Mouse (Mus musculus) MEL (cell line): ENCODE results near the gene Arhgef3. TPM values are rescaled to one million over a fixed set of nuclear protein-coding genes. Genes with fewer than 3 reads are reported as not detected.

Source experiments
- DNase-seq: peaks from one replicate; pipeline ENCODE4 v3.0.0; 2011; ENCODE audit warnings: low read depth, low spot score
- H3K27ac ChIP-seq: 2 replicates; pipeline ENCODE4 v1.5.1; 2012; ENCODE audit warnings: low read depth, mild to moderate bottlenecking, control low read depth, low read length, moderate library complexity; ENCODE audit not compliant: control insufficient read depth
- H3K27me3 ChIP-seq, 2 experiments: fragments of 150-350 bp in 1 of 2; sonication (generic) in 1 of 2; 2 replicates each; pipeline ENCODE4 v1.6.1; 2012; ENCODE audit warnings: low read length in 2 of 2, mild to moderate bottlenecking in 2 of 2, improper control_type of control experiment in 1 of 2, moderate library complexity in 1 of 2; ENCODE audit not compliant: insufficient read depth in 2 of 2, control insufficient read depth in 1 of 2
- H3K36me3 ChIP-seq, 2 experiments: 2 replicates each; pipeline ENCODE4 v1.6.1; 2012 to 2014; ENCODE audit warnings: low read length in 2 of 2, improper control_type of control experiment in 1 of 2, inconsistent platforms in 1 of 2, mild to moderate bottlenecking in 1 of 2; ENCODE audit not compliant: insufficient read depth in 2 of 2, control insufficient read depth in 1 of 2
- H3K4me1 ChIP-seq, 2 experiments: fragments of 150-350 bp in 1 of 2; sonication (generic) in 1 of 2; 2 replicates each; pipeline ENCODE4 v1.6.1; 2012; ENCODE audit warnings: low read length in 2 of 2, improper control_type of control experiment in 1 of 2, mild to moderate bottlenecking in 1 of 2; ENCODE audit not compliant: insufficient read depth in 2 of 2, control insufficient read depth in 1 of 2
- H3K4me3 ChIP-seq, 2 experiments: fragments of 150-350 bp in 1 of 2; sonication (generic) in 1 of 2; 2 replicates each; pipeline ENCODE4 v1.5.1; 2012; ENCODE audit warnings: low read depth in 2 of 2, low read length in 2 of 2, mild to moderate bottlenecking in 2 of 2, moderate library complexity in 2 of 2, control low read depth in 1 of 2, improper control_type of control experiment in 1 of 2; ENCODE audit not compliant: control insufficient read depth in 1 of 2, insufficient read depth in 1 of 2
- H3K79me2 ChIP-seq: 2 replicates; pipeline ENCODE4 v1.6.1; 2012; ENCODE audit warnings: mild to moderate bottlenecking, low read length, moderate library complexity; ENCODE audit not compliant: control insufficient read depth, poor library complexity, insufficient read depth
- H3K9ac ChIP-seq: 2 replicates; pipeline ENCODE4 v1.6.1; 2012; ENCODE audit warnings: low read depth, mild to moderate bottlenecking, control low read depth, low read length, moderate library complexity; ENCODE audit not compliant: control insufficient read depth, poor library complexity, severe bottlenecking
- H3K9me3 ChIP-seq: fragments of 150-350 bp; sonication (generic); replicated peaks from 2 replicates; pipeline ENCODE4 v1.6.1; 2012; ENCODE audit warnings: mild to moderate bottlenecking, low read length, improper control_type of control experiment, moderate library complexity; ENCODE audit not compliant: insufficient read depth
- CHD1 ChIP-seq: IDR thresholded peaks from 2 replicates; pipeline ENCODE4 v1.6.1; 2012; ENCODE audit warnings: low read depth, mild to moderate bottlenecking, inconsistent platforms, low read length, improper control_type of control experiment
- CHD2 ChIP-seq: IDR thresholded peaks from 2 replicates; pipeline ENCODE4 v1.6.1; 2011; ENCODE audit warnings: low read length, improper control_type of control experiment
- CTCF ChIP-seq, 3 experiments: IDR thresholded peaks in 2 of 3; conservative IDR thresholded peaks in 1 of 3; 2 replicates each; pipeline ENCODE4 v1.5.1; 2011 to 2012; ENCODE audit warnings: low read length in 3 of 3, low read depth in 2 of 3, mild to moderate bottlenecking in 2 of 3, improper control_type of control experiment in 1 of 3, inconsistent platforms in 1 of 3, mixed read lengths in 1 of 3, moderate library complexity in 1 of 3; ENCODE audit not compliant: control insufficient read depth in 1 of 3, insufficient read depth in 1 of 3, poor library complexity in 1 of 3, severe bottlenecking in 1 of 3
- E2F4 ChIP-seq: IDR thresholded peaks from 2 replicates; pipeline ENCODE4 v1.6.1; 2011; ENCODE audit warnings: low read depth, low read length, improper control_type of control experiment, borderline replicate concordance
- ELF1 ChIP-seq: IDR thresholded peaks from 2 replicates; pipeline ENCODE4 v1.6.1; 2014; ENCODE audit warnings: low read depth, mild to moderate bottlenecking, inconsistent platforms, low read length, improper control_type of control experiment, moderate library complexity
- EP300 ChIP-seq, 2 experiments: IDR thresholded peaks; 2 replicates each; pipeline ENCODE4 v1.6.1; 2011; ENCODE audit warnings: improper control_type of control experiment in 2 of 2, low read length in 2 of 2, low read depth in 1 of 2, mild to moderate bottlenecking in 1 of 2
- ETS1 ChIP-seq: IDR thresholded peaks from 2 replicates; pipeline ENCODE4 v1.6.1; 2012; ENCODE audit warnings: low read depth, mild to moderate bottlenecking, inconsistent platforms, low read length, improper control_type of control experiment, moderate library complexity
- GABPA ChIP-seq: IDR thresholded peaks from 2 replicates; pipeline ENCODE4 v1.6.1; 2012; ENCODE audit warnings: low read depth, mild to moderate bottlenecking, inconsistent platforms, low read length, improper control_type of control experiment, moderate library complexity
- HCFC1 ChIP-seq: IDR thresholded peaks from 2 replicates; pipeline ENCODE4 v1.6.1; 2012; ENCODE audit warnings: low read depth, mild to moderate bottlenecking, inconsistent platforms, low read length, improper control_type of control experiment, moderate library complexity
- KAT2A ChIP-seq: conservative IDR thresholded peaks from 2 replicates; pipeline ENCODE4 v1.6.1; 2012; ENCODE audit warnings: low read depth, low read length, improper control_type of control experiment, inconsistent platforms
- MAZ ChIP-seq: IDR thresholded peaks from 2 replicates; pipeline ENCODE4 v1.6.1; 2012; ENCODE audit warnings: low read depth, mild to moderate bottlenecking, inconsistent platforms, low read length, improper control_type of control experiment
- MEF2A ChIP-seq: IDR thresholded peaks from 2 replicates; pipeline ENCODE4 v1.6.1; 2014; ENCODE audit warnings: low read depth, mild to moderate bottlenecking, inconsistent platforms, low read length, improper control_type of control experiment; ENCODE audit not compliant: poor library complexity, insufficient replicate concordance, severe bottlenecking; ENCODE audit errors: extremely low read depth
- MXI1 ChIP-seq: IDR thresholded peaks from 2 replicates; pipeline ENCODE4 v1.6.1; 2011; ENCODE audit warnings: mild to moderate bottlenecking, low read depth, low read length, improper control_type of control experiment
- MYC ChIP-seq: IDR thresholded peaks from 2 replicates; pipeline ENCODE4 v1.6.1; 2011; ENCODE audit warnings: low read depth, mild to moderate bottlenecking, low read length, improper control_type of control experiment, moderate library complexity
- NELFE ChIP-seq: IDR thresholded peaks from 2 replicates; pipeline ENCODE4 v1.6.1; 2011; ENCODE audit warnings: low read depth, low read length, improper control_type of control experiment
- NRF1 ChIP-seq: IDR thresholded peaks from 2 replicates; pipeline ENCODE4 v1.6.1; 2014; ENCODE audit warnings: low read depth, mild to moderate bottlenecking, inconsistent platforms, low read length, improper control_type of control experiment, moderate library complexity; ENCODE audit not compliant: poor library complexity, insufficient read depth, severe bottlenecking
- POLR2A ChIP-seq, 2 experiments: IDR thresholded peaks; 2 replicates each; pipeline ENCODE4 v1.6.1; 2011 to 2012; ENCODE audit warnings: low read length in 2 of 2, mild to moderate bottlenecking in 2 of 2, control low read depth in 1 of 2, improper control_type of control experiment in 1 of 2, low read depth in 1 of 2, moderate library complexity in 1 of 2; ENCODE audit not compliant: control insufficient read depth in 1 of 2, insufficient read depth in 1 of 2, poor library complexity in 1 of 2
- RCOR1 ChIP-seq: IDR thresholded peaks from 2 replicates; pipeline ENCODE4 v1.6.1; 2012; ENCODE audit warnings: low read depth, mild to moderate bottlenecking, inconsistent platforms, low read length, improper control_type of control experiment
- SIN3A ChIP-seq: IDR thresholded peaks from 2 replicates; pipeline ENCODE4 v1.6.1; 2012; ENCODE audit warnings: low read length, improper control_type of control experiment, inconsistent platforms
- SMC3 ChIP-seq: IDR thresholded peaks from 2 replicates; pipeline ENCODE4 v1.6.1; 2011; ENCODE audit warnings: low read depth, low read length, improper control_type of control experiment
- TCF12 ChIP-seq: IDR thresholded peaks from 2 replicates; pipeline ENCODE4 v1.6.1; 2014; ENCODE audit warnings: low read depth, mild to moderate bottlenecking, inconsistent platforms, low read length, improper control_type of control experiment, moderate library complexity
- UBTF ChIP-seq: IDR thresholded peaks from 2 replicates; pipeline ENCODE4 v1.6.1; 2012; ENCODE audit warnings: low read depth, mild to moderate bottlenecking, inconsistent platforms, low read length, improper control_type of control experiment, moderate library complexity, borderline replicate concordance; ENCODE audit not compliant: insufficient read depth
- USF1 ChIP-seq: IDR thresholded peaks from 2 replicates; pipeline ENCODE4 v1.6.1; 2014; ENCODE audit warnings: low read depth, mild to moderate bottlenecking, inconsistent platforms, low read length, improper control_type of control experiment, moderate library complexity
- USF2 ChIP-seq, 2 experiments: IDR thresholded peaks; 2 replicates each; pipeline ENCODE4 v1.6.1; 2011 to 2012; ENCODE audit warnings: improper control_type of control experiment in 2 of 2, low read length in 2 of 2, borderline replicate concordance in 1 of 2, inconsistent platforms in 1 of 2, low read depth in 1 of 2, mild to moderate bottlenecking in 1 of 2; ENCODE audit not compliant: insufficient read depth in 1 of 2
- ZC3H11A ChIP-seq: IDR thresholded peaks from 2 replicates; pipeline ENCODE4 v1.6.1; 2012; ENCODE audit warnings: low read depth, mild to moderate bottlenecking, inconsistent platforms, low read length, improper control_type of control experiment
- ZKSCAN1 ChIP-seq: IDR thresholded peaks from 2 replicates; pipeline ENCODE4 v1.6.1; 2012; ENCODE audit warnings: low read depth, mild to moderate bottlenecking, inconsistent platforms, low read length, improper control_type of control experiment, moderate library complexity
- ZMIZ1 ChIP-seq: IDR thresholded peaks from 2 replicates; pipeline ENCODE4 v1.6.1; 2012; ENCODE audit warnings: low read depth, mild to moderate bottlenecking, inconsistent platforms, low read length, improper control_type of control experiment, moderate library complexity
- polyA plus RNA-seq, 2 experiments: library from polyadenylated mRNA; stranded (reverse) in 1 of 2; unstranded in 1 of 2; fragments of >175 nt in 1 of 2; fragments of >200 nt in 1 of 2; gene quantifications; 2 replicates each; pipeline versions ENCODE4 v1.2.1 to v1.2.4; 2012; ENCODE audit warnings: low replicate concordance in 2 of 2, low read depth in 1 of 2; ENCODE audit not compliant: insufficient read length in 2 of 2, insufficient read depth in 1 of 2, missing spikeins in 1 of 2
- total RNA-seq: library from RNA; depleted of rRNA; stranded (reverse); fragments of 300-350 nt; gene quantifications from 2 replicates; pipeline ENCODE4 v1.2.3, GENCODE M21; 2012

Gene Arhgef3
- total and polyA plus RNA-seq, 3 experiments, result 2.1 to 2.7 TPM; not detected in 1

- H3K79me2 ChIP-seq, result no peaks in the 10 kb centered on the region
- H3K27ac ChIP-seq, result no peak overlapping the region
- no peaks in the 10 kb centered on the region for H3K4me1 ChIP-seq
- no peaks in the 10 kb centered on the region for H3K36me3 ChIP-seq
- DNase-seq, result no peak
- peaks cover 0 to 5% of the 10 kb centered on the region in 2 experiments; a peak in 3 of 4 replicates for H3K27me3 ChIP-seq
- no peaks in the 10 kb centered on the region for H3K9me3 ChIP-seq
- H3K9ac ChIP-seq, result no peak overlapping the region
- no peak overlapping the region for H3K4me3 ChIP-seq
- TF ChIP-seq UBTF, result no peak
- TF ChIP-seq USF1, result no peak
- no peak for TF ChIP-seq NRF1
- no peak for TF ChIP-seq SIN3A
- no peak for TF ChIP-seq CTCF (IDR thresholded peaks at IDR 0.05 in 2 of 3, conservative IDR thresholded peaks at IDR 0.05 in 1 of 3; ENCODE audit: control insufficient read depth in 1 of 3, insufficient read depth in 1 of 3, low read depth in 2 of 3, low read length in 3 of 3, poor library complexity in 1 of 3, severe bottlenecking in 1 of 3)
- no peak for TF ChIP-seq E2F4
- TF ChIP-seq ZC3H11A, result no peak
- TF ChIP-seq MAZ, result no peak
- no peak for TF ChIP-seq HCFC1
- no peak for TF ChIP-seq TCF12
These were observed 155.1 kb downstream of the Arhgef3 start for GRCm38 (mm10) chr14:27269836-27270235.

- no peaks in the 10 kb centered on the region for H3K9me3 ChIP-seq
- H3K27me3 ChIP-seq, result peaks cover 0 to 5% of the 10 kb centered on the region in 2 experiments; a peak in 3 of 4 replicates
These were observed 155.8 kb downstream of the Arhgef3 start for GRCm38 (mm10) chr14:27270466-27270865.

GRCm38 (mm10) chr14:27271371-27272071 is 156.8 kb downstream of the Arhgef3 start:
- Histone ChIP-seq H3K9me3 (no peaks in the 10 kb centered on the region), H3K27me3 (peaks cover 0 to 5% of the 10 kb centered on the region in 2 experiments; a peak in 3 of 4 replicates), H3K4me1 (no peaks in the 10 kb centered on the region), H3K9ac (no peak overlapping the region), H3K27ac (no peak overlapping the region), H3K4me3 (no peak overlapping the region), H3K36me3 (no peaks in the 10 kb centered on the region), H3K79me2 (no peaks in the 10 kb centered on the region)
- TF ChIP-seq ELF1 (no peak), RCOR1 (no peak), UBTF (no peak), HCFC1 (no peak), ZMIZ1 (no peak), E2F4 (no peak), KAT2A (no peak), NELFE (no peak), POLR2A (IDR thresholded peaks at IDR 0.05; ENCODE audit: control insufficient read depth in 1 of 2, insufficient read depth in 1 of 2, low read depth in 1 of 2, low read length in 2 of 2, poor library complexity in 1 of 2) (no peak), MXI1 (no peak), CHD1 (no peak), ZKSCAN1 (no peak), EP300 (IDR thresholded peaks at IDR 0.05; ENCODE audit: low read depth in 1 of 2, low read length in 2 of 2) (no peak), ETS1 (no peak), MAZ (no peak), SMC3 (no peak)
- no peak for DNase-seq

More at GRCm38 (mm10) chr14:27270466-27270865, 155.8 kb downstream of the Arhgef3 start:
- no peak overlapping the region for H3K4me3 ChIP-seq
- no peaks in the 10 kb centered on the region for H3K79me2 ChIP-seq
- no peak overlapping the region for H3K9ac ChIP-seq
- TF ChIP-seq MYC (no peak), MAZ (no peak), GABPA (no peak), TCF12 (no peak), USF2 (IDR thresholded peaks at IDR 0.05; ENCODE audit: borderline replicate concordance in 1 of 2, insufficient read depth in 1 of 2, low read depth in 1 of 2, low read length in 2 of 2) (no peak), NELFE (no peak), CHD2 (no peak), ZC3H11A (no peak), MEF2A (no peak), ZKSCAN1 (no peak)
- no peak for DNase-seq
- no peaks in the 10 kb centered on the region for H3K36me3 ChIP-seq
- H3K4me1 ChIP-seq, result no peaks in the 10 kb centered on the region
- H3K27ac ChIP-seq, result no peak overlapping the region
